ENCODE assay signal across 8 mouse cellular contexts in the genomic region with DNA sequence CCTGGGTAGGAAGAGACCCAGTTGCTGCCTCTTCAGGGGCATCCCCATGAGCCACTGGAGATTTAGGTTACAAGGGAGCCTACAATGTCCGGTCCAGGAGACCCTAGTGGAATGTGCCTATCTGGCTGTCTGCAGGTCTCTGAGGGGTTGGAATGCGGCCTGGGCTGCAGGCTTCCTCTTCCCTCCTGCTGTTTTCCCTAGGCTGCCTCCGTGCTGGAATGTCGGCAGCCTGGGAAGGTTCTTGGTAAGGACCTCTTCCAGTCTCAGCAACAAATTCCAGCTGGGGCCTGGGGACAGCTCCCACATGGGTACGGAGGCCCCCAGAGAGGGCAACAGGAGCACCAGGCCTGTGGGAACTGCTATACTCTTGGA. TPM values are rescaled to one million over a fixed set of nuclear protein-coding genes. Genes with fewer than 3 reads are reported as not detected.
A peak's percentile ranks its signal among the peaks of the same experiment; 100 is the strongest.
DNase-seq lines count a peak whose midpoint lies in the region; ATAC-seq and TF ChIP-seq lines count a peak whose summit lies in the region.

No protein-coding gene starts in this region.

- peaks cover 67% of the 10 kb centered on the region for H3K4me1 ChIP-seq in liver, adult 2 months (ENCODE audit: control insufficient read depth, insufficient read depth, low read length)
- H3K4me1 ChIP-seq in hindbrain, embryonic 16.5 days (ENCODE audit: control insufficient read depth, insufficient read depth, low read depth, low read length), result peaks cover 33% of the 10 kb centered on the region
- H3K4me1 ChIP-seq in midbrain, postnatal 0 days (ENCODE audit: insufficient read depth, low read length), result 0 out of 2 replicates have a peak, but pooled peaks cover 11% of the 10 kb centered on the region

- peak overlapping the region; percentile 84 for H3K27ac ChIP-seq in liver, adult 2 months (replicated peaks; ENCODE audit: insufficient read depth, low read depth, low read length)
- peak overlapping the region; percentile 40; the same call in 1 of the 2 replicates for H3K27ac ChIP-seq in hindbrain, embryonic 16.5 days (ENCODE audit: low read depth, low read length)
- peak overlapping the region; percentile 1; the same call in 1 of the 2 replicates for H3K27ac ChIP-seq in midbrain, postnatal 0 days (ENCODE audit: low read depth, low read length)

- peak overlapping the region; percentile 37 for H3K9ac ChIP-seq in liver, adult 2 months (ENCODE audit: low read depth, low read length)
- peak overlapping the region; percentile 13; the same call in 1 of the 2 replicates for H3K9ac ChIP-seq in hindbrain, embryonic 16.5 days (ENCODE audit: low read depth, low read length)
- H3K9ac ChIP-seq in midbrain, postnatal 0 days (replicated peaks; ENCODE audit: low read length, poor library complexity, severe bottlenecking), result 0 out of 2 replicates have a peak overlapping the region, but pooled peaks have one; percentile 8

- peaks cover 35% of the 10 kb centered on the region for H3K79me2 ChIP-seq in liver, adult 2 months (ENCODE audit: control insufficient read depth, insufficient read depth, low read length)

- no peaks in the 10 kb centered on the region for H3K36me3 ChIP-seq in liver, adult 2 months (ENCODE audit: control insufficient read depth, insufficient read depth, low read length)
- no peaks in the 10 kb centered on the region for H3K36me3 ChIP-seq in hindbrain, embryonic 16.5 days (ENCODE audit: control insufficient read depth, insufficient read depth, low read length)
- H3K36me3 ChIP-seq in midbrain, postnatal 0 days (ENCODE audit: insufficient read depth, low read length), result peaks cover 5% of the 10 kb centered on the region; the same call in 1 of the 2 replicates

- DNase-seq in liver, adult 2 months (ENCODE audit: extremely low read depth, low read depth, low spot score), result no peak
- no peak for DNase-seq in liver
- DNase-seq in embryo, embryonic 11 days, result peak; percentile 41
- no peak for DNase-seq in midbrain, postnatal 0 days (ENCODE audit: low spot score)
- DNase-seq in ovary, postnatal 14 days (ENCODE audit: low spot score), result no peak
- DNase-seq in cerebellum, postnatal 14 days, result no peak
- DNase-seq in frontal cortex, postnatal 14 days (ENCODE audit: low spot score in 2 of 2), result no peak

- no peaks in the 10 kb centered on the region for H3K27me3 ChIP-seq in liver, adult 2 months (ENCODE audit: control insufficient read depth, insufficient read depth, low read length)
- H3K27me3 ChIP-seq in hindbrain, embryonic 16.5 days (replicated peaks; ENCODE audit: control insufficient read depth, insufficient read depth, low read length), result no peaks in the 10 kb centered on the region
- no peaks in the 10 kb centered on the region for H3K27me3 ChIP-seq in midbrain, postnatal 0 days (ENCODE audit: insufficient read depth, low read length)

- 53% methylated on average over 5 of the region's 5 CpGs for WGBS in liver, adult 2 months
- 22% methylated on average over 5 of the region's 5 CpGs for WGBS in hindbrain, embryonic 16.5 days
- 22% methylated on average over 5 of the region's 5 CpGs for WGBS in midbrain, postnatal 0 days

- no peak for ATAC-seq in hindbrain, embryonic 16.5 days
- no peak for ATAC-seq in midbrain, postnatal 0 days (ENCODE audit: low FRiP score)

- TF ChIP-seq POLR2A in liver, adult 2 months (IDR thresholded peaks at IDR 0.05; ENCODE audit: extremely low read depth, insufficient read depth, low read length), result no peak

- H3K4me3 ChIP-seq in liver, adult 2 months (ENCODE audit: insufficient read depth, low read depth, low read length), result no peak overlapping the region
- no peak overlapping the region for H3K4me3 ChIP-seq in hindbrain, embryonic 16.5 days (ENCODE audit: low read length)
- no peak overlapping the region for H3K4me3 ChIP-seq in midbrain, postnatal 0 days (ENCODE audit: low read depth, low read length)

- no peak for TF ChIP-seq CTCF in liver, adult 2 months (IDR thresholded peaks at IDR 0.05; ENCODE audit: low read depth, low read length)
- no peak for TF ChIP-seq CTCF in midbrain, postnatal 0 days (IDR thresholded peaks at IDR 0.05)

- no peak overlapping the region for H3K4me2 ChIP-seq in hindbrain, embryonic 16.5 days (ENCODE audit: low read length)
- no peak overlapping the region for H3K4me2 ChIP-seq in midbrain, postnatal 0 days (ENCODE audit: low read depth, low read length, poor library complexity, severe bottlenecking)

- no peaks in the 10 kb centered on the region for H3K9me3 ChIP-seq in hindbrain, embryonic 16.5 days (ENCODE audit: control insufficient read depth, low read length)
- H3K9me3 ChIP-seq in midbrain, postnatal 0 days (ENCODE audit: low read length), result no peaks in the 10 kb centered on the region

RNA-seq across cellular contexts. Expression of gene Gm10277, which starts 2.2 kb away (rescaled TPM):
- total RNA-seq in liver, adult 2 months (2014; rRNA removed), result not detected in 2 replicates
- polyA plus RNA-seq in liver, adult 2 months (2012; rRNA removed), result not detected in 2 replicates
- polyA plus RNA-seq in hindbrain, embryonic 16.5 days (2015; fragmentation: Nextera tagmentation; extraction: Ambion mirVana), result 1.6 and 1.7 TPM in 2 replicates
- total RNA-seq in midbrain, postnatal 0 days (2014; rRNA removed), result not detected in 2 replicates
- 0.44 and 1.0 TPM in 2 replicates for polyA plus RNA-seq in midbrain, postnatal 0 days (2015; fragmentation: Nextera tagmentation; extraction: Ambion mirVana)

RNA-seq across cellular contexts. Expression of gene Myo18a, which starts 22.3 kb away (rescaled TPM):
- 28.6 and 33.7 TPM in 2 replicates for total RNA-seq in liver, adult 2 months (2014; rRNA removed)
- polyA plus RNA-seq in liver, adult 2 months (2012; rRNA removed), result 33.8 and 42.0 TPM in 2 replicates
- 35.1 and 44.0 TPM in 2 replicates for polyA plus RNA-seq in hindbrain, embryonic 16.5 days (2015; fragmentation: Nextera tagmentation; extraction: Ambion mirVana)
- total RNA-seq in midbrain, postnatal 0 days (2014; rRNA removed), result 74.2 and 82.0 TPM in 2 replicates
- polyA plus RNA-seq in midbrain, postnatal 0 days (2015; fragmentation: Nextera tagmentation; extraction: Ambion mirVana), result 30.4 and 35.0 TPM in 2 replicates

Comparison
In these comparisons a context has a peak if more than half of its experiments do, and no peak if none do; other contexts are left out.
1. H3K27ac ChIP-seq: peak in every context shown above with its lines; median percentile 84 in liver, adult 2 months; 40 in hindbrain, embryonic 16.5 days; 1 in midbrain, postnatal 0 days.